Mouse (Mus musculus): ENCODE data around the gene Cnpy3.

DNA sequence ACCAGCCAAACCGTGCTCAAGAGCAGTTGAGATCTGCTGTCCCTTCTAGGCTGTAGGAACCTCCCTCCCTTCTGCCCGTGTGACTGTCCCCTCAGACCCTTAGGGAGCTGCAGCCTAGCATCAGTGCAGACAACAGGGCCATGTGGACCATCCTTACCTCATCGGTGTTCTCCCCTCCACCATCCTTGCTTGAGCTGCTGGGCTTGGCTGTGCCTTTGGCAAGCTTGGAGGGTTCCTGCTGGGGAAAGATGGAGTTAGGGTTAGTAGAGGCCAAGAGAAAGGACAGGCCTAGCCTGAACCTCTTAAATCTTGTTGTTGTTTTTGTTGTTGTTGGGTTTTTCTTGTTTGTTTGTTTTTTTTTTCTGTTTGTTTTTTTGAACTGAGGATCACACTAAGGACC is 52.1 kb downstream of the Cnpy3 start:
- TF ChIP-seq CTCF (conservative IDR thresholded peaks at IDR 0.05; ENCODE audit: low read length): no peak
- no peak for TF ChIP-seq POU5F1 (IDR thresholded peaks at IDR 0.05; ENCODE audit: borderline replicate concordance, low read length)

Data from E14TG2a.4 (cell line).